Mouse (Mus musculus): ENCODE measurements at regions not wholly inside any gene's neighbourhood (a gene's known extent, or its start where the extent isn't known, plus 50 kb on each side); places are given as distances from the start of the nearest gene placed in this dataset.

DNA sequence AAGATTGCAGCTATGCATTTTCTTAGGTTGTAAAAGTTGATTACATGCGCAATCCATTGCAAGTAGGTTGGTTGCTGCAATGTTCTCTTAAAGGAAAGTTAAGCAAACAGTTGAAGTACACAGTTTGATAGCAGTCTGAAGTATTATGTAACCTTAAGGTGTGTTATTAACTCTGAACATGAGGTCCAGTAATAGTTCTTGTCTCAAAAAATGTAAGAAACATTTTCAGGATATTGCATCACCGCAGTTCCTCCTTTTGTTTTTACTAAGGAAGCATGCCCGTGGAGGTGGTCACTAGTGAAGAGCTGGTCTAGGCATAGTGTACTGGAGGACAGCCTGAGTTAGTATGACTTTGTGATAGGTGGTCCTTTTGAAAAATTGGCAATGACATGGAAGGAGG lies 339.4 kb upstream of the Cldn34d start:
- in situ Hi-C loops (cut with MboI, MseI): loop anchor here in 1 of 2 experiments (10.0 kb wide), 1 partner anchor 1903 kb away; no protein-coding TSS in a partner anchor

DNA sequence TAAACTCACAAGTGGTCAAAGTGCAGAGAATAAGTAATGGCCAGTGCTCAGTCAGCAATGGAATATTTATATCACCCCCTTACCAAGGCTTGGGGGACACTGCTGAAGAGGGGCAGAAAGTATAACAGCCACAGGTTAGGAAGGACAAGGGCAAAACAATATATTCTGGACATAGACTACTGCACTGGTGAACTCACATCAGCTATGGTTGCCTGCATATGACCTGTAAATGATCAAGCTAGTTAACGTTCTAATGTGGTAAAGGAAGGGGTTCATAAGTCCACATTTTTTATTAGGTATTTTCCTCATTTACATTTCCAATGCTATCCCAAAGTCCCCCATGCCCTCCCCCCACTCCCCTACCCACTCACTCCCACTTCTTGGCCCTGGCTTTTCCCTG lies 335.6 kb upstream of the Cldn34d start:
- in situ Hi-C loops (cut with MboI, MseI): no loop called here
